Mouse (Mus musculus) cerebellum, adult 2 months (tissue): ENCODE measurements around the gene Foxp1. TPM values are rescaled to one million over a fixed set of nuclear protein-coding genes. Genes with fewer than 3 reads are reported as not detected.

Experiments used
- DNase-seq, 2 experiments: peaks; one replicate each; pipeline ENCODE4 v3.0.0; 2021
- H3K27ac ChIP-seq: fragments of 200-500 bp; 2 replicates; pipeline ENCODE4 v1.5.1; 2012; ENCODE audit warnings: low read length, control low read depth, inconsistent platforms; ENCODE audit not compliant: insufficient read depth
- H3K27me3 ChIP-seq: fragments of 200-500 bp; 2 replicates; pipeline ENCODE4 v1.6.1; 2012; ENCODE audit warnings: inconsistent platforms, mild to moderate bottlenecking, low read length, moderate library complexity; ENCODE audit not compliant: control insufficient read depth, insufficient read depth
- H3K4me1 ChIP-seq: fragments of 200-500 bp; 2 replicates; pipeline ENCODE4 v1.6.1; 2011; ENCODE audit warnings: low read length; ENCODE audit not compliant: control insufficient read depth, insufficient read depth
- H3K4me3 ChIP-seq: fragments of 200-500 bp; replicated peaks from 2 replicates; pipeline ENCODE3; 2011; ENCODE audit warnings: mild to moderate bottlenecking, low read depth, low read length, control low read depth; ENCODE audit not compliant: insufficient read depth
- CTCF ChIP-seq: fragments of 200-500 bp; IDR thresholded peaks from 2 replicates; pipeline ENCODE4 v1.5.1; 2011; ENCODE audit warnings: low read depth, mild to moderate bottlenecking, control low read depth, low read length, moderate library complexity, borderline replicate concordance; ENCODE audit not compliant: insufficient read depth
- POLR2A ChIP-seq: fragments of 200-500 bp; IDR thresholded peaks from 2 replicates; pipeline ENCODE4 v1.6.1; 2011; ENCODE audit warnings: low read length, control low read depth, borderline replicate concordance; ENCODE audit not compliant: insufficient read depth
- WGBS: fragments of 180-500 bp; shearing (Covaris S2); methylation state at CpG from one replicate; pipeline ENCODE4 v1.1.7; 2018; 5-methylcytosine and 5-hydroxymethylcytosine counted together
- polyA plus RNA-seq: library from polyadenylated mRNA; depleted of rRNA; stranded (reverse); fragments of >200 nt; gene quantifications from 2 replicates; pipeline ENCODE4 v1.2.3, GENCODE M21; 2012

The Foxp1 gene
- polyA plus RNA-seq, 1 experiment: 21.0 TPM

DNA sequence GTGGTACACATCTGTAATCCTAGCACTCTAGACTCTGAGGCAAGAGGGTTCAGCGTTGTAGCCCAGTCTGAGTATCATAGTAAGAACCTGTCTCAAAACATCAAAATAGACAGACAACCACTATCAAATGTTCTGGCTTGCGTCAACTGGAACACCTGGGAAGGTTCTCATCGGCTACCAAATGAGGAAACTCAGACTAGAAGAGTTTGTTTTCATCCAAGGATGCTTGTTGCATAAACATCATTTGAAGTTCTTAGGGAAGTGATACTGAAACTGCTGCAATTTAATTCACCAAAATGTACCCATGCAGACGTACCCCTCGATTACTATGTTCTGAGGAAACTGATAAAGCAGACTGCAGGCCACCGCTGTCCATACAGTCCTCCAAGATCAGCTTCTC lies 222.3 kb downstream of the Foxp1 start:
- 95% methylated on average over 6 of the region's 6 CpGs for WGBS
- no peak overlapping the region for H3K4me3 ChIP-seq
- no peak for DNase-seq
- TF ChIP-seq CTCF (no peak), POLR2A (no peak)
- no peaks in the 10 kb centered on the region for H3K4me1 ChIP-seq
- no peaks in the 10 kb centered on the region for H3K27me3 ChIP-seq
- H3K27ac ChIP-seq: no peak overlapping the region

DNA sequence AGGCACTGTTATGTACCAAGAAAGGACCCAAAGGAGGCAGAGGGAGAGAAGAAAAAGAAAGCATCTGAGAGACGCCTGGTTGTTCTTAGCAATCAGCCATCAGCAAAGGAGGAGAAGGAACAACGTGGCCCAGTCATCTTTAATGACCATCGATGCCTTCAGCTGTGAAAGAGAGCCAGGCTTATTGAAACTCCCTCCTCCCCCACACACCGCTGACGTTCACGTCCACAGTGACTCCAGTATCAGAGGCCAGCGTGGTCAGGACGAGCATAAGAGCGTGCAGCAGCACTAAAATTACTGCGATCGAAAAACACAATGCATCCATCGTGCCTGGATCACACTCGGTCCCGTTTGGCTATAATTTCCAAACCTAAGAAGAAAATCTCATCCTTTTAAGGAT lies 223.3 kb downstream of the Foxp1 start:
- TF ChIP-seq CTCF: no peak
- no peak for TF ChIP-seq POLR2A
- Histone ChIP-seq H3K4me3 (no peak overlapping the region), H3K27ac (no peak overlapping the region), H3K27me3 (no peaks in the 10 kb centered on the region), H3K4me1 (no peaks in the 10 kb centered on the region)
- WGBS: 79% methylated on average over 14 of the region's 14 CpGs
- DNase-seq: no peak

DNA sequence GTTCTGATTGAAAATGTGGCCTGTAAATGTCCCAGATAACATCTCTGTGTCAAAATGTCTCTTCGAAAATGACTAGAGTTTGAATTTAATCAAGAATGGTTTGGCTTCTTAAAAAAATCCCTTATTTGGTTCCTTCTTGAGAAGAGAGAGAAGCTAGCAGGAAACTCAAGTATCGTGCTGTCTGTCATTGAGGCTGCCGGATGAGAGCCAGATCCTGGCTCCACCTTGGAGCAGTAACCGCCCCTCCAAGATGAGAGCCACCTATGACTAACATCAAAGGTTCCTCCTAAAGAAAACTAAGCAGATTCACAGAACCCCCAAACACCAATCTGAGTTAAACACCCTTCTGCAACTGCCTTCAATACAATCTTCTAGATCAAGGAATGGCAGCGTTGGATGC lies 225.0 kb downstream of the Foxp1 start:
- no peak for DNase-seq
- H3K4me1 ChIP-seq: no peaks in the 10 kb centered on the region
- H3K4me3 ChIP-seq: no peak overlapping the region
- 96% methylated on average over 5 of the region's 5 CpGs for WGBS
- TF ChIP-seq CTCF (no peak), POLR2A (no peak)
- H3K27ac ChIP-seq: no peak overlapping the region
- no peaks in the 10 kb centered on the region for H3K27me3 ChIP-seq

DNA sequence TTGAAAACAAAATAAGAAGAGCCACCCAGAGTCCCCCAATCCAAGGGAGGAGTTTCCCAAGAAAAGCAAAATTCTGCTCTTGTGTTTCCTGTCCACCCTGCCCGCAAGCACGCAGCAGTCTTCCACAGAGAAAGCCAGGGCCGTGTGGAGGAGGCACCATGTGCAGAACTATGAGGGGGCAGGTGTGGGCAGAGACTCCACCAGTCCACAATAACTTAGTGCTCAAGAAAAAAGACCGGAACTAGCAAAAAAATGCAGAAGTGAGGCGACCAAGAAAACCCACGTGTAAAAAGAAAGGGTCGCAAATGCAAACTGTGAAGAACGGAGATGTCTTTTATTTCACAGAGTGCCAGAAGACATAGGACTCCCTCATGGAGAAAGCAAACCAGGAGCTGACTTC lies 227.0 kb downstream of the Foxp1 start:
- DNase-seq: no peak
- 86% methylated on average over 8 of the region's 8 CpGs for WGBS
- Histone ChIP-seq H3K4me3 (no peak overlapping the region), H3K27ac (no peak overlapping the region), H3K4me1 (no peaks in the 10 kb centered on the region), H3K27me3 (no peaks in the 10 kb centered on the region)
- TF ChIP-seq POLR2A (no peak), CTCF (no peak)

DNA sequence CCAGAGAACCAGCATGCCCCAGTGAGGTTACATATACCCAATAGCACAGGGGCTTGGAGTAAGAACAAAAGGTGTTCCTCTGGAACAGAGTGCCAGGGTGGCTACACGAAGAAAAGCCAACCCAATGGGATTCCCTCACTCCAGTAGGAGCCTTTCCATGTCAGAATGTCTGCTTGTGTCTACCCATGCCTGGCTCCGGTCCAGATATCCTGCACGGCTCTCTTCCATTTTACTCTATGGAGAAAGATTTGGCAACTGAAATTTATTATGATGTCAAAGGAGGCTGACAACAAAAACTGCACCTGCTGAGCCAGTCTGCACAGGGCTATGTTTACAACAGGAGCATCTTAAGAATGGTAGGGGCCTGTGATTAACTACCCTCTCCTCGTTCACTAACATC lies 233.3 kb downstream of the Foxp1 start:
- TF ChIP-seq CTCF: no peak
- no peak for TF ChIP-seq POLR2A
- H3K27ac ChIP-seq: no peak overlapping the region
- DNase-seq: peak in 1 of 2 experiments; percentile 54
- no peaks in the 10 kb centered on the region for H3K27me3 ChIP-seq
- 20% methylated on average over 4 of the region's 4 CpGs for WGBS
- no peaks in the 10 kb centered on the region for H3K4me1 ChIP-seq
- no peak overlapping the region for H3K4me3 ChIP-seq

DNA sequence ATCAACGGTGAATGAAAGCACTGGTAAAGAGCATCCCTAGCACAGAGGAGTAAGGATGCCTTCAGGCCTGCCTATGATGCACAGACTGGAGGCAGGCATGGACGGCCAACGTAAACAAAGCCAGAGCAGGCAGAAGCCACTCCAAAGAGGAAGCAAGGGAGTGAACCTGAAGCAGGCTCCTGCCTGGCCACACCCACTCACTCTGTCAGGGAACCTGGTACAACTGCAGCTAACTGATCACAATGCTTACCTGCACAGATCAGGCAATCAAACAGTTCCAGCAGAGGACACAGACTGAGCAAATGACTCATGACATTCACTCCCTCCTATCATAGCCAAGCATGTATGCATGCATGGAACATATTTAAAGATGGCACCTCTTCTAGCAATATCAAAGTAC lies 237.5 kb downstream of the Foxp1 start:
- no peak for DNase-seq
- Histone ChIP-seq H3K4me1 (no peaks in the 10 kb centered on the region), H3K27me3 (no peaks in the 10 kb centered on the region), H3K4me3 (no peak overlapping the region), H3K27ac (no peak overlapping the region)
- TF ChIP-seq CTCF (no peak), POLR2A (no peak)
- 85% methylated on average over 3 of the region's 3 CpGs for WGBS

DNA sequence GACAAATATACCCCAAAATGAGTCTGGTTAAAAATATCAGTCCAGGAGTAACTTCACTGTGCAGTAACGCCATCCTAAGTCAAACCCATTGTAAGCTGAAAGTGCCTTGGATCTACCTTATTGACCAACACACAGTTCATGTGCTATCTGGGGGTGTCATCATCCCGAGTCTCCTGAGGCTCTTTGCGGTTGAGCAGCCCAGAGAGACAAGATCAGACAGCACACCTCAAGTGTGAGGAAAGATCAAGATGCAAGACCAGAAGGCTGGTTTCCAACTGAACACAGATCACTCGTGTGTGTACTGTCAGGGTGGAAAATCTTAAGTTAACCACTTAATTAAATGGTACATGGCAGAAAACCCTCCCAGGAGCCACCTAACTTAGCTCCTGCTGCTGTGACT lies 238.5 kb downstream of the Foxp1 start:
- TF ChIP-seq POLR2A: no peak
- no peak for TF ChIP-seq CTCF
- H3K4me3 ChIP-seq: no peak overlapping the region
- H3K4me1 ChIP-seq: no peaks in the 10 kb centered on the region
- H3K27ac ChIP-seq: no peak overlapping the region
- WGBS: 92% methylated on average over 4 of the region's 4 CpGs
- H3K27me3 ChIP-seq: no peaks in the 10 kb centered on the region
- no peak for DNase-seq

DNA sequence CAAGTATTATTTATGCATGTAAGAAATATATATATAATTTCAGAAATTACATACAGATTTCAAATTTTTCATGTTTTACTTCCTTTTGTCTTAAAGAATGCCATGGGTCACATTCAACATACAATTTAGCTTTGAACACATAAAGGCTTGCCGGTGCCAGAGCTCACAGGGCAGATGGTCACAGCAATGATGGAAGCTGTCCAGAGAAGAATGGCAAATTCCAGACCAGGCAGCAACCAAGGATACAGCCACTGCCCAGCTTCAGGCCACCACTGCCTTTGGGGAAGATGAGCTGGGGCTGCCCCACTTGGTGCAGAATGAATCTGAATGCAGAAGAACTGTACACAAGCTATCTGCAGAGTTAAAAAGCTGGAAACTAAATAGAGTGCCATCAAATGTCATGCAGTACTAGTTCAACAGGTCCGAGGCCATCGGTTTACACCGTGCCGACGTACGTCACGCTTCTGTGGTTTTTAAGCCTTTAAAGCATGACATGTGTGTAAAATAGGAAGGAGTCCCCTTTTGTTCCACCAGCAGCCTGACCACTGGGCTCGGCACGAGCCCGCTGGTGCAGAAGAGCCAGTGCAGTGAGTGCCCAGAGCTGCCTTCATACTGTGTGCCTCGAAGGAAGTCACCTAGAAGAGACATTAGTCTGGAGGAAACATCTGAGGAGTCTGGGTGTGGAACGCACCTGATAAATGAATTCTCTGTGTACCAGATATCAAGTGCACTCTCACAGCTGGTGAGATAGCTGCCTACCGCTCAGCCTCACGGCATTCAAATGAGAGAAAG lies 239.5 kb downstream of the Foxp1 start:
- no peaks in the 10 kb centered on the region for H3K4me1 ChIP-seq
- 49% methylated on average over 15 of the region's 15 CpGs for WGBS
- H3K27me3 ChIP-seq: no peaks in the 10 kb centered on the region
- no peak for DNase-seq
- no peak overlapping the region for H3K4me3 ChIP-seq
- H3K27ac ChIP-seq: no peak overlapping the region
- no peak for TF ChIP-seq POLR2A
- TF ChIP-seq CTCF: no peak
